Mouse (Mus musculus) layer of hippocampus, postnatal 10 days (tissue): Measurements from ENCODE around the gene Adgre5. TPM values are rescaled to one million over a fixed set of nuclear protein-coding genes. Genes with fewer than 3 reads are reported as not detected.

Source experiments
- DNase-seq, 2 experiments: peaks; one replicate each; pipeline ENCODE4 v3.0.0; 2021; ENCODE audit warnings: low spot score in 2 of 2
- microRNA-seq, 2 experiments: library from miRNA; unstranded; fragments of <30 nt; microRNA quantifications; one replicate each; pipeline ENCODE4 v1.2.0; 2021
- total RNA-seq, 2 experiments: library from RNA; stranded (reverse); gene quantifications; 2 replicates each; pipeline ENCODE4 v1.2.3; 2021

Adgre5 gene
- total RNA-seq, 2 experiments from 2014 or later = 11.5 to 13.7 TPM

- no peak for DNase-seq
Measured at GRCm38 (mm10) chr8:83694369-83695160, 46.6 kb downstream of the Adgre5 start.

- no peak for DNase-seq
Measured at GRCm38 (mm10) chr8:83693609-83694236, 47.4 kb downstream of the Adgre5 start.

DNA sequence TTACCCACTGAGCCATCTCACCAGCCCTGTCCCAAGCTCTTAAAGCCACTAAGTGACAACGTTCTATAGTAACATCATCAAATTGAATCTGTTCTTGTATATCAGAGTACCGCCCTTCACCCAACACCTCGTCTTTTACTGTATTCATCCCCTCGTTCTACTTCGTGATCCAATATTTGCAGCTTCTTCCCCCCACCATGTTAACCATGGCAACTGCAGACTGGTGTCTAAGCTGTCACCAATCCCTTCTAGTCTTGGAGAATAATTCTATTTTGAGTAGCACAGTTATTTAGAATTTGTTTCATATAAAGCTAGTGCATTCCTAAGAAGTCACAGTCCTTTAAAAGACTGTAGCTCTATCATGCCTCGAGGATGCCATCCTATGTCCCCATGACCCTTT, 51.9 kb downstream of the Adgre5 start:
- DNase-seq = no peak

DNA sequence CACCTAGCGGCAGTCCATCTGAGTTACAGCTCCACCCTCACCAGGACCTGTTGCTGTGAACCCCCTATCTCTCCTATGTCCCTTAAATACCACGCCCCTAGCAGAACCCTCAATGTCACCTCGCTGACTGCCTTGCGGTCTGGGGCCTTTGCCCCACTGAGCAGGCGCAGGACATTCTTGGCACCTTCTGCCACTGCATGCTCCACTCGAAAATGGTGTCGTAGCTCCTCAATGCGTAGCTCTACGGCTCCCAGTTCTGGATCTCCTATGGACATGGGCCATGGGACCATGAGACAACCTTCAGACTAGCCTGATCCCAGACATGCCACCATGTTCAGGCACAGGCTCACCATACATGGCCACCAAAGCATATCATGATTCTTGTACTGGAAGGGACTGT, 56.6 kb downstream of the Adgre5 start:
- DNase-seq = no peak

DNA sequence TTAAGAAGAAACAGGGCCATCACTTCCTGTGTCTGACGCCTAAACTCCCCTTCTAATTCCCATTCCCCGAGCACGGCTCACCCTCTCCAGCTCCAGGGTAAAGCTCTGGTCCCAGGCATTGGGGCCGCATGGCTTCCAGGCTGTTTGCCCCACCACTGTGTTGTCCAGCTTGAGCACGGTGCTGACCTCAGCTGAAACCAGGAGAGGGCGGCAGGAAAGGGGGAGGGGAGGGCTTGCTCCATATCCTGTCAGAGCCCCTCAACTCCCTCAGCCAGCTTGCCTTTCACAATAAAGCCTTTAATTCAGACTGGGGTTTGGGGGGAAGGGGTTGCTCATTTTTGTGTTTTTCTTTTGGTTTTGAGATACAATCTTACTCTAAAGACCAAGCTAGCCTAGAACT, 60.0 kb downstream of the Adgre5 start:
- no peak for DNase-seq

DNA sequence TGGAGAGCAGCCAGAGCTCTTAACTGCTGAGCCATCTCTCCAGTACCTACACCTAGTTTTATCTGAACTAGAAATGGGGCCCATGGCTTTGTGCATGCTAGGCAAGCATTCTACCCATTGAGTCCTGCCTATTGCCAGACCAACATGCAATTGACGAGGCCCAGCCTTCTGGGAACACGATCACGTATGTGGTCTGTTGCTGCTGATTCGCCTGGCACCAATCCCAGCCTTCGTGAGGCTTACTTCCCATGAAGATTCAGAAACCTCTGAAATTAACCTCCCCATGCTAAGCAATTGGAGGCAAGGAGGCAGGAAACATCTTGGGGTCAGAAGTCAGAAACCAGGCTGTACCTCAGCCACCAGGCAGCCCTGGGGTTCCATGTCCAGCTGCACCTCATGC, 60.5 kb downstream of the Adgre5 start:
- DNase-seq = no peak

DNA sequence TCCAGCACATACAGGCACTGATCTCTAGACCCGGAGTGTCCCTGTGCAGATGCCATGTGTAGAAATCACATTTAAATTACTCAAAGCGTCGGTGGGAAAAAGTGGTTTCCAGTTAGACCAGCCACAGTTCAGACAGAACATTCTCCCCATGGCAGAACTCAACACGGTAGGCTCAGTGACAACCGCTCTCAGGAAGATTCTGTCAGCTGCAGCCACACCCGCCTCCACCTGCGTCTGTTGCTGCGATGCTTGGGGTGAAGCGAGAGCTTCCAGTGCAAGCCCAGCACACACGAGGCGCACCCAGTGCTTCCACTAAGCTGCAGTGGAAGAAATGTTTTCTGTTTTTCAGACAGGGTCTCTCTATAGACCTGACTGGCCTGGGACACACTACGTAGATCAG, 61.3 kb downstream of the Adgre5 start:
- no peak for DNase-seq

DNA sequence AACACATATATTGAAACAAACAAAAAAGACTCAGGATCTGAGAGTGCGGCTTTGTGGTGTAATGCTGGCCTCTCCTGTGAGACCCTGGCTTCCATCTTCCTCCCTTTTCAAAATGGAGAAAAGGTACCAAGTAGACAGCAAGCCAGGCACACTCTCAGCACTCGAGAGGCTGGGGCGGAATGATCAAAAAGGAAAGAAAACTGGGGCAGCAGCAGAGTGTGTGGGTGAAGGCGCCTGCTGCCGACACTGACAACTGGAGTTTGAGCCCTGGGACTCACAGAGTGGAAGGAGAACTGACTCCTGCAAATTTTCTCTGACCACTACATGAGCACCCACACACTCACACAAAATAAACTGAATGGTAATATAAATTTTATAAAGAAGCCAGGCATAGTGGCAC, 66.6 kb downstream of the Adgre5 start:
- DNase-seq = no peak

Small RNAs within 50 kb of the gene (microRNA-seq; reads per million reads assigned to microRNA genes)
- gene Mir1668 = 0 to 0.22 reads per million in 2 experiments

Other genes with a start within 250 kb of the Adgre5 start
- gene Olfr370, start 205.5 kb downstream of the Adgre5 start, total RNA-seq = not detected
- 100 to 1,000 TPM; 161 to 175 TPM for gene Ndufb7, start 174.7 kb downstream of the Adgre5 start, total RNA-seq
- 100 to 1,000 TPM; 532 to 604 TPM for gene Tecr, start 133.4 kb downstream of the Adgre5 start, total RNA-seq
- 10 to 100 TPM; 29.4 to 33.5 TPM for gene Dnajb1, start 133.1 kb downstream of the Adgre5 start, total RNA-seq
- 10 to 100 TPM; 65.2 to 77.6 TPM for gene Gipc1, start 88.6 kb downstream of the Adgre5 start, total RNA-seq
- gene Ptger1, start 74.6 kb downstream of the Adgre5 start, total RNA-seq = 1 to 10 TPM in 1 of 2 experiments, under 1 TPM in 1; 0.32 to 1.0 TPM
- gene Pkn1, start 42.1 kb downstream of the Adgre5 start, total RNA-seq = 10 to 100 TPM; 65.0 to 73.7 TPM
- gene Ddx39, start 26.1 kb downstream of the Adgre5 start, total RNA-seq = 10 to 100 TPM; 25.4 to 27.7 TPM
- 100 to 1,000 TPM; 360 to 379 TPM for gene Adgrl1, start 158.8 kb upstream of the Adgre5 start, total RNA-seq
- gene Gm10644, start 213.9 kb upstream of the Adgre5 start, total RNA-seq = under 1 TPM; 0.22 to 0.37 TPM
- 1 to 10 TPM; 2.0 to 2.1 TPM for gene Asf1b, start 214.2 kb upstream of the Adgre5 start, total RNA-seq
- 100 to 1,000 TPM; 240 to 254 TPM for gene Prkaca, start 231.7 kb upstream of the Adgre5 start, total RNA-seq